Mouse (Mus musculus) neural tube, embryonic 12.5 days (tissue): ENCODE results near the gene Syne1. TPM values are rescaled to one million over a fixed set of nuclear protein-coding genes. Genes with fewer than 3 reads are reported as not detected.

ENCODE experiments used
- ATAC-seq: fragments of 200-750 bp; cut with Nextera tagmentation; 2 replicates; pipeline ENCODE4 v1.8.0; 2017; ENCODE audit warnings: low read depth, mild to moderate bottlenecking, moderate TSS enrichment, moderate library complexity; ENCODE audit not compliant: low FRiP score
- H3K27ac ChIP-seq: fragments of 300-500 bp; sonication (generic); 2 replicates; pipeline ENCODE4 v1.5.1; 2016
- H3K27me3 ChIP-seq: fragments of 300-500 bp; sonication (generic); replicated peaks from 2 replicates; pipeline ENCODE4 v1.6.1; 2016; ENCODE audit warnings: mild to moderate bottlenecking
- H3K36me3 ChIP-seq: fragments of 300-500 bp; sonication (generic); 2 replicates; pipeline ENCODE4 v1.6.1; 2016; ENCODE audit warnings: mild to moderate bottlenecking
- H3K4me1 ChIP-seq: fragments of 300-500 bp; sonication (generic); 2 replicates; pipeline ENCODE4 v1.6.1; 2016
- H3K4me2 ChIP-seq: fragments of 300-500 bp; sonication (generic); replicated peaks from 2 replicates; pipeline ENCODE4 v1.6.1; 2016; ENCODE audit warnings: mild to moderate bottlenecking
- H3K4me3 ChIP-seq: fragments of 300-500 bp; sonication (generic); 2 replicates; pipeline ENCODE4 v1.5.1; 2016
- H3K9ac ChIP-seq: fragments of 300-500 bp; sonication (generic); 2 replicates; pipeline ENCODE4 v1.6.1; 2016; ENCODE audit warnings: mild to moderate bottlenecking
- H3K9me3 ChIP-seq: fragments of 300-500 bp; sonication (generic); 2 replicates; pipeline ENCODE4 v1.6.1; 2016; ENCODE audit warnings: mild to moderate bottlenecking
- WGBS: fragments of 180-500 bp; shearing (Covaris S2); methylation state at CpG from one replicate; pipeline ENCODE4 v1.1.7; 2016; 5-methylcytosine and 5-hydroxymethylcytosine counted together
- polyA plus RNA-seq: library from polyadenylated mRNA; unstranded; fragments of >200 nt; fragmentation: Nextera tagmentation; extraction: Ambion mirVana; gene quantifications from 2 replicates; pipeline ENCODE4 v1.2.1, GENCODE M21; 2016

The Syne1 gene
- polyA plus RNA-seq, 1 experiment from 2014 or later: 5.9 TPM

DNA sequence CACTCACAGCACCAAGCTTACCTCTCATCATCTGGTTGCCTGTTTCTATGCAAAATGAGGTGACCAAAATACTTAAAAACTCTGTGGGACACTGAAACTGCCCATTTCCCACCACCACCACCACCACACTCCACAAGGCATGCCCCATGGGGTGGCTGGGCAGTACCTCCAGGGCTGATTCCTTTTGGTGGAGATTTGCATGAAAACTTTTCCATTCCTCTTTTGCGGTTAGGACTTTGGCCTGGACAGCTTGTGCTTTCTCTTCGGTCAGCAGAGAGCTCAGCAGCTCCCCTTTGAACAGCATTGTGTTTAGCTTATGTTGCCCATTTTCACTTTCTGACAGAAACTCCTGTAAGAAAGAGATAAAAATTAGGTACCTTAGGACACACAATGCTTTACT, 280.6 kb downstream of the Syne1 start:
- Histone ChIP-seq H3K27ac (no peak overlapping the region), H3K9ac (no peak overlapping the region), H3K36me3 (no peaks in the 10 kb centered on the region), H3K9me3 (no peaks in the 10 kb centered on the region), H3K4me1 (no peaks in the 10 kb centered on the region), H3K4me2 (no peak overlapping the region), H3K27me3 (no peaks in the 10 kb centered on the region), H3K4me3 (no peak overlapping the region)
- no peak for ATAC-seq
- WGBS: 91% methylated on average over 2 of the region's 2 CpGs

DNA sequence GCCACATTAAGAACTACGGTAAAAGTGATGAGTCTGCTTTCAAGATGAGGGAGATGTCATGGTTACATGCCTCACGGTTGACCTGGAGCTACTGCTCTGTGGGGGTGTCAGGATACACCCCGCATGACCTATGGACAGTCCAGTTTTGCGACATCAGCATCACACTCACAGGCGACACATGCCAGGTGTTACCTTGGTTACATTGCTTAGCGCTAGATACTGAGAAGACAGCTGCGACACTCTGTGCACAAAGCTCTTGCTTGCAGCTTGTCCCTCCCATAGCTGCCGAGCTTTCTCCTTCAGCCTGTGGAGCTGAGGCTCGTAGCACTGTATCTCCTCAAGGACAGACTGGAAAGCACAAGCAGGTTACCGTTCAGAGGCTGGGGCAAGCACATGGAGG, 286.9 kb downstream of the Syne1 start:
- Histone ChIP-seq H3K9ac (no peak overlapping the region), H3K9me3 (no peaks in the 10 kb centered on the region), H3K4me1 (no peaks in the 10 kb centered on the region; the same call in 1 of the 2 replicates), H3K27me3 (no peaks in the 10 kb centered on the region), H3K4me2 (no peak overlapping the region), H3K27ac (no peak overlapping the region), H3K36me3 (no peaks in the 10 kb centered on the region), H3K4me3 (no peak overlapping the region)
- WGBS: 69% methylated on average over 10 of the region's 10 CpGs
- ATAC-seq: peak; percentile 33; the same call in 1 of the 2 replicates

DNA sequence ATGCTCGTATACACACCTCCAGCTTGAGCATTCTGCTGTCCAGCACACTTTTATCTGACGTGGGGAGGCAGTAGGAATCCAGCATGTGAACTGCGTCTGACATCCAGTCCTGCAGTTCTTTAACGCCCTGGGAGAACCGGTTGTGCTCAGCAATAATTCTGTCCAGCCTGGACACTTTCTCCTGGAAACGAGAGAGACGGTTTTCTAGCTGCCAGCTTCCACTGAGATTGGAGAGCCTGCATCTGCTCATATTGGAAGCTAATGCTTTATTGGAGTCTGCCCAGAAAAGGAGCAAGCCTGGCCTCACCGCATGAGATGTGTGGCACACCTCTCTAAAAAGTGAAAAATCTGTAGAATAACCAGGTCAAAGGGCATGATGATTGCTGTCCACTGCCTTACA, 288.6 kb downstream of the Syne1 start:
- no peaks in the 10 kb centered on the region; the same call in 1 of the 2 replicates for H3K4me1 ChIP-seq
- 81% methylated on average over 8 of the region's 8 CpGs for WGBS
- H3K27ac ChIP-seq: no peak overlapping the region

DNA sequence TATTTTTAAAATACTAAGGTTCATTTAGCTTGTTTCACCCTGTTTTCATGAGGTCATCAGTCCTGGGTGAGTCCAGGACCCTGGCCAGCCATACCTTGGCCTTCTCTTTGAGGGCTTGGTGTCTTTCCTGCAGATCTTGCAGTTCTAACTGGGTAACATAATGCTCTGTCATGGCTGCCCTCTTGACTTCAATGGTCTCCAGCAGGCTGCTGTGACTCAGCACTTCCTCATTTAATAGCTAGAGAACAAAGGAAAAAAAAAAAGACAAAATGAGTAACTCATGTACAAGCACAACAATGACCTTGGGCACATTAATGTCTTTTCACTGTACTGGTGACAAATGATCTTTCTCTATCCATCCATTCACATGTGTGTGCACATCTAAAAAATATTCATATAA, 294.6 kb downstream of the Syne1 start:
- no peaks in the 10 kb centered on the region for H3K27me3 ChIP-seq
- ATAC-seq: no peak

More for the DNA sequence above, 288.6 kb downstream of the Syne1 start:
- Histone ChIP-seq H3K4me3 (no peak overlapping the region), H3K9ac (no peak overlapping the region), H3K4me2 (no peak overlapping the region), H3K36me3 (no peaks in the 10 kb centered on the region), H3K27me3 (no peaks in the 10 kb centered on the region), H3K9me3 (peaks cover 10% of the 10 kb centered on the region; the same call in 1 of the 2 replicates)
- ATAC-seq: no peak

DNA sequence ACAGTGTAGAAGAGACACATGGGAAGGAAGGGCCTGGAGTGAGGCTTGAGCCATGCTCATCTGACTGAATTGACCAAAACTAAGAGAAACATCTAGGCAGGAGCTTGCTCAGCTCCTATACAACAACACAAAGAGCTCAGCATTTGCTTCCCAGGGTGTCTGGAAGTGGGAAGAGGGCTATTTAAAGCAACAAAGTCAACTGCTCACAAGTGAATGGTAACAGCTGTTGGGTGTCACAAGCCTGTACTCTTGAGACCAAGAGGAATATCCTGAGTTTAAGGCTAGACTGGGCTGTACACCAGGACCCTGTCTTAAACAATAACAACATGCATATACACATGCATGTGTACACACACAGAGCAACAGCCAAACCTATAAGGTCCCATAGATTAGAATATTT, 297.5 kb downstream of the Syne1 start:
- Histone ChIP-seq H3K4me3 (no peak overlapping the region), H3K9me3 (peaks cover 10% of the 10 kb centered on the region; the same call in 1 of the 2 replicates), H3K27me3 (no peaks in the 10 kb centered on the region), H3K27ac (no peak overlapping the region), H3K36me3 (no peaks in the 10 kb centered on the region), H3K4me1 (no peaks in the 10 kb centered on the region), H3K4me2 (no peak overlapping the region), H3K9ac (no peak overlapping the region)
- no peak for ATAC-seq

More for the DNA sequence above, 294.6 kb downstream of the Syne1 start:
- H3K4me2 ChIP-seq: no peak overlapping the region
- no peaks in the 10 kb centered on the region for H3K4me1 ChIP-seq
- H3K4me3 ChIP-seq: no peak overlapping the region
- no peak overlapping the region for H3K9ac ChIP-seq
- H3K9me3 ChIP-seq: peaks cover 10% of the 10 kb centered on the region; the same call in 1 of the 2 replicates
- H3K27ac ChIP-seq: no peak overlapping the region
- no peaks in the 10 kb centered on the region for H3K36me3 ChIP-seq

DNA sequence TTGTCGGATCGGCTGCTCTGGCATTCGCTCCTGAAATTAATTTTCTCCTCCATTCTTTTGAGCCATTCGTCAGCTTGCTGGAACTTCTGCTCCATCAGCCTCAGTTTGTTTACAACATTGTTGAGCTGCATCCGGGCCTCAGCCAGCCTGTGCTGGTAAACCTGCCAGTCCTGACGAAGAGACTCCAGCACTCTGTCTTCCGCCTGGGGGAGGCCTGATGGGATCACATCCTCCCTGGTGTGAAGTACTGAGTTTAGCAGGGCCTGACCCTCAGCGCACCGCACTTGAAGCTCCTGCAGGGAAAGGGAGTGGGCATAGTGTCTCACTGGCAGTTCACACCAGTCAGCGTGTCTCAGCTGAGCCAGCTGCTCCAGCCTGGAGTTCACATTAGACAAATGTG, 300.6 kb downstream of the Syne1 start:
- H3K4me1 ChIP-seq: no peaks in the 10 kb centered on the region
- no peak overlapping the region for H3K4me2 ChIP-seq
- no peak for ATAC-seq
- 79% methylated on average over 10 of the region's 10 CpGs for WGBS
- no peaks in the 10 kb centered on the region for H3K27me3 ChIP-seq
- no peak overlapping the region for H3K27ac ChIP-seq
- H3K4me3 ChIP-seq: no peak overlapping the region
- H3K36me3 ChIP-seq: no peaks in the 10 kb centered on the region
- no peaks in the 10 kb centered on the region for H3K9me3 ChIP-seq
- H3K9ac ChIP-seq: no peak overlapping the region

DNA sequence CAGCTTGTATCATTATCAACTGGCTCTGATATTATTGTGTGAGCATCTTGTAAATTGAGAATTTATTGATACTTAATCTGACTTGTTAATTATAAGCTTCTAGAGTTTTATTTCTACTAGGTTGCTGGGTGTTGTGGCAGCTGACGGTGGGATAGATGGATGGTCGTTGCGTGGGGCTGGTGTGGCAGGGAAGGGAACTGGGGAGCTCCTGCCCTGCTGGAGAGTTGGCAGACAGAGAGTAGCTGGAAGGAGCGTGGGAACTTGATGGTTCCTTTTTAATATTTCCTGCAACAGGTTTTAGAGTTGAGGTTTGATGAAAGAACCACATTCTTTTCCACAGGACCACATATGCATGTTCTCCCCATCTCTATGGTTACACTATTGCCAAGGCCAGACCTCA, 311.6 kb downstream of the Syne1 start:
- H3K36me3 ChIP-seq: no peaks in the 10 kb centered on the region
- H3K27ac ChIP-seq: no peak overlapping the region
- no peak overlapping the region for H3K4me3 ChIP-seq
- no peaks in the 10 kb centered on the region for H3K4me1 ChIP-seq
- no peaks in the 10 kb centered on the region for H3K27me3 ChIP-seq
- ATAC-seq: no peak
- 68% methylated on average over 4 of the region's 4 CpGs for WGBS
- no peaks in the 10 kb centered on the region for H3K9me3 ChIP-seq
- H3K4me2 ChIP-seq: no peak overlapping the region
- H3K9ac ChIP-seq: no peak overlapping the region

DNA sequence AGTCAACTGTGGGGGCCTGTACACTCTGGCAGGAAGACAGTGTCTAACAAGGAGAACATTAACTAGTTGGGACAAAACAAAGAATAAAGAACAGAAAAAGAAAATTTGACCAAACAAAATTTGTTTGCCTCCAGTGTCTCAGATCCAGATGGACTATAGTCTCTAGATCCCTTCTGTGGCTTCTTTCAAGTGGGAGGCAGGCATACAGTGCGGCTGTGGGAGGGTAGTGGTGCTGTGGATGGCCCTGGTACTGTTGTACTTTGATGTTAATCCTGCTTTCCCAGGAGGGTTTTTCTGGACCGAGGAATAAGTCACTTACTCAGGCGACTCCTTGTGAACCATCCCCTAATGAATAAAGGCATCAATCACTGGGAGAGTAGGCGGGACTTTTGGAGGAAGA, 314.4 kb downstream of the Syne1 start:
- Histone ChIP-seq H3K9ac (no peak overlapping the region), H3K4me2 (no peak overlapping the region), H3K36me3 (no peaks in the 10 kb centered on the region), H3K9me3 (no peaks in the 10 kb centered on the region), H3K4me3 (no peak overlapping the region), H3K27me3 (no peaks in the 10 kb centered on the region), H3K27ac (no peak overlapping the region), H3K4me1 (no peaks in the 10 kb centered on the region)
- WGBS: 48% methylated on average over 4 of the region's 4 CpGs
- ATAC-seq: no peak

DNA sequence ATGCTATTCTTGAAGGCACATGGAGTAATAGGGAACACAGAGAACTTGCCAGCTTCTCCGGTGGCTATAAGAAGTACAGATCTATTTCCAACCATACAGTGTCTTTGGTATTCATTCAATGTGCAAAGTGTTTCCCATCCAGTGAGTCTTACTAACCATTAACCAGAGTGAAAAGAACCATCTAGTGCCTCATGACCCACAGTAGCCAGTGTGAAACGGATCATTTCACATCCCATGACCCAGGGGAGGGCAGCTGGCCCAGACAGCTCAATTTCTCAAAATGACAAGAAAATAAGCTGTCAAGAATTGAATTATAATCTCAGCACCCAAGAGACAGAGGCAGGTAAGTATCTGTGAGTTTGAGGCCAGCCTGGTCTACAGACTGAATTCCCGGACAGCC, 315.1 kb downstream of the Syne1 start:
- 77% methylated on average over 3 of the region's 3 CpGs for WGBS
- Histone ChIP-seq H3K36me3 (no peaks in the 10 kb centered on the region), H3K27ac (no peak overlapping the region), H3K4me3 (no peak overlapping the region), H3K9me3 (no peaks in the 10 kb centered on the region), H3K4me2 (no peak overlapping the region), H3K27me3 (no peaks in the 10 kb centered on the region), H3K9ac (no peak overlapping the region), H3K4me1 (no peaks in the 10 kb centered on the region)
- ATAC-seq: no peak

DNA sequence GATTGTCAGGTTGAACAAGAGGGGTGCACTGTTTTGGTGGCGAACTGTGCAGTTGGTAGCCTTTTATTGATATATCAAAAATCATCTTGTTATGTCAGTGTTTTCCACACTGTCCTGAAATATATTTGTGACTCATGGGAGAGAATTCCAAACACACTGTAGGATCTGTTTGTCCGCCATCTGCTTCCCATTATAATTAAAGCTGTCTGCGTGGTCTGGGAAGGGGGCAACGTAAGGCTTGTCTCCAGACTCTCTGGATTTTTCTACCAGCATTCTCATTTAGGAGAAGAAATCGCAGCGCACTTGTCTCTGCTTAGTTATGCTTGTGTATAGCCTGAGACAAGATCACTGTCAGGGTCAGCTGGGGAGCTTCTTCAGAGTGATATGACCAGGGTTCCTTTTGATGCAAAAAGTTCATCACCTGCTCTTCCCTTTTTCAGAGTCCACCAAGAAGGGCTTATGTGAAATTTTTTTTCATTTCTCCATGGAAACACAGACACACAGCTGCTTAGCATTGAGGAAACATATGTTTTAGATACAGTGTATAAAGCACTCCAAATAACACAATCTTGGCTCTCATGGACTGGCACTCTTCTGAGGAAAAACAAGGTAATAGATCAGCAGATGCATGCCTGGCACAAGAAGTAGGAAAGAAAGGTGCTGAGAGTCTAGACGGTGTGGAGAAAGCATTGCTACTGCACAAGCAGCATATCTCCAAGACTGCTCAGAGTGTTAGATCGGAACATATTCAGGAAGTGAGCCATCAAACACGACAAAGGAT, 316.4 kb downstream of the Syne1 start:
- 78% methylated on average over 9 of the region's 9 CpGs for WGBS
- Histone ChIP-seq H3K27ac (no peak overlapping the region), H3K9me3 (no peaks in the 10 kb centered on the region), H3K27me3 (no peaks in the 10 kb centered on the region), H3K4me2 (no peak overlapping the region), H3K4me1 (no peaks in the 10 kb centered on the region), H3K9ac (no peak overlapping the region), H3K36me3 (no peaks in the 10 kb centered on the region), H3K4me3 (no peak overlapping the region)
- ATAC-seq: no peak

DNA sequence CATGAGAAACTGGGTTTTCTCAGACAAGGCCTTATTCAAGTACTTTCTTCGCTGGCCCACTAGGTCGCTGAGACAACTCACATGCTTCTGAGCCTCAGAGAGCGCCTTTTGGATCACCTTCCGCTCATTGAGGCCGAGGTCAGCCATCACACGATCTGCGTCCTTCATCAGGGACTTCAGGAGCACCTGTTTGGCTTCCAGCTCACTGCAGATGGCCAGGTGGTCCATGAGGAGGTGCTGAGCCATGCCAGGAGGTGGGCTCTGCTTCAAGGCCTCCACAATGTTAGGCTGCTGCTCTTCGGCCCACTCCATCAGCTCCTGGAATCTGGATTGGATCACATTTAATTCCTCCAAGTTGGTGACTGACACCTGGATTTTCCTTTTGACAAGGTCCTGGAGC, 322.2 kb downstream of the Syne1 start:
- Histone ChIP-seq H3K4me2 (no peak overlapping the region), H3K4me3 (no peak overlapping the region), H3K27me3 (no peaks in the 10 kb centered on the region), H3K27ac (no peak overlapping the region), H3K9me3 (no peaks in the 10 kb centered on the region), H3K9ac (no peak overlapping the region), H3K4me1 (no peaks in the 10 kb centered on the region), H3K36me3 (no peaks in the 10 kb centered on the region)
- WGBS: 92% methylated on average over 8 of the region's 8 CpGs
- no peak for ATAC-seq

DNA sequence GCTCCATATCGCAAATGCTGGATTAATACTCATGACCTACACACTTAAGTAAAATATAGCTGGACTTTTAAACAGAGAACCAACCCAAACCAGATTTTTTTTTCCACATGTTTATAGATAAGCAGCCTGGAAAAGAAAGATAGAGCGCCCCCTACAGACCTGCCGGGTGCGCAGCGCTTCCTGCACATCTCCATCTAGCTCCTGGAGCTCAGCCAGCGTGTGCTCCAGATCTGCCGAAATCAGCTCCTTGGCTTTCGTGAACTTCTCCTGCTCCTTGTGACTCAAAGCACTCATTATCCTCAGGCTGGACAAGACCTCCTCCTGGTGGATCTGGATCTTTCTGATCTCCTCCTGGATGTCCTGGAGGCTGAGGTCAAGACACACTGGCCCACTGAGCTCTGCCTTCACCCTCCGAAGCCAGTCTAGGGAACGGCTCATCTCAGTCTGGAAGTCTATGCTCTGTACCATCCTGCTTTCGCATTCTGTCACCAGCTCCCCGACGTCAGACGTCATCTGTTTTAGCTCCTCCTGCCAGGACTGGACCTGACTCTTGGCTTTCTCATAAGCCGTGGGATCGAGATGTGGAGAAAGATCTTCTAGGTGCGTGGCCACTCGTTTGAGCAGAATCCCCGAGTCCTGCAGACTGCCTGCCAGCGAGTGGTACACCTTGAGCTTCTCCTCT, 323.7 kb downstream of the Syne1 start:
- Histone ChIP-seq H3K9me3 (no peaks in the 10 kb centered on the region), H3K27me3 (no peaks in the 10 kb centered on the region), H3K4me1 (no peaks in the 10 kb centered on the region), H3K36me3 (no peaks in the 10 kb centered on the region), H3K27ac (no peak overlapping the region), H3K9ac (no peak overlapping the region), H3K4me2 (no peak overlapping the region), H3K4me3 (no peak overlapping the region)
- WGBS: 80% methylated on average over 20 of the region's 20 CpGs
- ATAC-seq: no peak

DNA sequence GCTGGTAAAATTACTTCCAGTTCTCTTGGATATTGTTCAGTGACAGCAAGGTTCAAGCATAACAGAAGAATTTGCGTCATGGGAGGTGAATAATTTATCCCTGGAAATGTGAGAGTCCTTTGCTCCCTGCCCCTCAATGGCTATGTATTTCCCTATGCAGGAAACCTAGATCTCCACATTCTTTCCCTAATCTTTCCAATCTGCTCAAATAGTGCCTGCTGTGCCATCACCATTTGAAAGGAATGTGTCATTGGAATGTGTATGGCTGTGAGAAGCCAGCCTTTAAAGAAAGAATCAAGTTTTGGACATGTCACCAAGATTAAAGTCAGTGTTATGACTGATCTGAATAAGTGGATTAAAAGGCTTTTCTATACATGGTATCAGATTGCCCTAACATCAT, 335.3 kb downstream of the Syne1 start:
- H3K9ac ChIP-seq: no peak overlapping the region
- H3K9me3 ChIP-seq: no peaks in the 10 kb centered on the region
- no peaks in the 10 kb centered on the region for H3K36me3 ChIP-seq
- no peak overlapping the region for H3K4me3 ChIP-seq
- no peak overlapping the region for H3K4me2 ChIP-seq
- H3K27ac ChIP-seq: no peak overlapping the region
- ATAC-seq: no peak
- no peaks in the 10 kb centered on the region for H3K27me3 ChIP-seq
- WGBS: 74% methylated on average over 1 of the region's 1 CpGs
- no peaks in the 10 kb centered on the region for H3K4me1 ChIP-seq
